Mouse (Mus musculus): ENCODE measurements around the gene Rpl22. TPM values are rescaled to one million over a fixed set of nuclear protein-coding genes. Genes with fewer than 3 reads are reported as not detected.
A peak's percentile ranks its signal among the peaks of the same experiment; 100 is the strongest.

Gene Rpl22
- polyA plus RNA-seq, 1 experiment: 29.3 TPM

DNA sequence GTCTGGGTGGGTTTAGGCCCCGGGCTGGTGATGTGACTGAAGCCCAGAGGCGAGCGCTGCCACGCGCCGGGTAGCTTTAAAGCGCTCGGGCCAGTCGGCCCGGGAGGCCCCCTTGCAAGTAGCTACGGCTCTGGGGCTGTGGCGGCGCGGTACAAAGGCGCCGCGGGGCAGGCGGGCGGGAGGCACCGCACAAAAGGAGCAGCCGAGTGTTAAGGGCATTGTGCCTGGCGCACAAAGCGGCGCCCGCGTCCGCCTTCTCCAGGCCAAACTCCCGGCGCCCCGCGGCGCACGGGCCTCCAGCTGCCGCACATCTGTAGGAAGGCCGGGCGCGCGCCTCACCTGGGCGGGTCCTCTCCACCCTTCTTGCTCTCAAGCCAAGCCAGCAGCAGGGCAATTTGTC, 35.2 kb upstream of the Rpl22 start:
- TF ChIP-seq POLR2A (IDR thresholded peaks at IDR 0.05; ENCODE audit: low read depth, low read length) (no peak), CTCF (IDR thresholded peaks at IDR 0.05; ENCODE audit: extremely low read depth, insufficient read depth, insufficient read length, insufficient replicate concordance) (no peak)
- Histone ChIP-seq H3K27me3 (ENCODE audit: control insufficient read depth, insufficient read depth, low read length) (peaks cover 21% of the 10 kb centered on the region), H3K36me3 (ENCODE audit: control insufficient read depth, insufficient read depth, low read length) (no peaks in the 10 kb centered on the region), H3K4me1 (ENCODE audit: control insufficient read depth, insufficient read depth, insufficient read length) (peaks cover 6% of the 10 kb centered on the region), H3K27ac (ENCODE audit: insufficient read depth, low read length) (no peak overlapping the region), H3K4me3 (ENCODE audit: extremely low read depth, insufficient read depth, insufficient read length) (no peak overlapping the region)
- DNase-seq (ENCODE audit: low read depth in 1 of 2, low spot score in 2 of 2): no peak
- WGBS: 3% methylated on average over 39 of the region's 39 CpGs

DNA sequence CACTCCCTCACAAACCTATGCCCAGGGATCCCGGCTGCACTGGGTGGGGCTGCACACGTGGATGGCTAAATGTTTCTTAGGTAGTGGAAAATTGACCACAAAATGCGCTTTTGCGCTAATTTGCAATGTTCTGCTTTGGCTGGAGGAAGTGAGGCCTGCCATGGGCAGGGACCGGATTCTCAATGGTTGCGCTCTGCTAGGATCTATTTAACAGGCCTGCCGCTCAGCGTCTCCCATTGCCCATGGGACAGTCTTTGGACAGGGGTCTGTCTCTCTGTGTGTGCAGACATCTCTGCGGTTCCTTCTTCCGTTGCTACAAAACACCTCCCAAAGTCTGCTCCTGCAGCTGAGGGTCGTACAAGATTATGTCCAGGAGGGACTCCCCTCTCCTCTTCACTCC, 34.6 kb upstream of the Rpl22 start:
- TF ChIP-seq POLR2A (IDR thresholded peaks at IDR 0.05; ENCODE audit: low read depth, low read length): no peak
- TF ChIP-seq CTCF (IDR thresholded peaks at IDR 0.05; ENCODE audit: extremely low read depth, insufficient read depth, insufficient read length, insufficient replicate concordance): no peak
- H3K4me1 ChIP-seq (ENCODE audit: control insufficient read depth, insufficient read depth, insufficient read length): peaks cover 6% of the 10 kb centered on the region
- peaks cover 21% of the 10 kb centered on the region for H3K27me3 ChIP-seq (ENCODE audit: control insufficient read depth, insufficient read depth, low read length)
- 15% methylated on average over 11 of the region's 11 CpGs for WGBS
- H3K27ac ChIP-seq (ENCODE audit: insufficient read depth, low read length): no peak overlapping the region
- no peaks in the 10 kb centered on the region for H3K36me3 ChIP-seq (ENCODE audit: control insufficient read depth, insufficient read depth, low read length)
- DNase-seq (ENCODE audit: low read depth in 1 of 2, low spot score in 2 of 2): no peak
- H3K4me3 ChIP-seq (ENCODE audit: extremely low read depth, insufficient read depth, insufficient read length): no peak overlapping the region

DNA sequence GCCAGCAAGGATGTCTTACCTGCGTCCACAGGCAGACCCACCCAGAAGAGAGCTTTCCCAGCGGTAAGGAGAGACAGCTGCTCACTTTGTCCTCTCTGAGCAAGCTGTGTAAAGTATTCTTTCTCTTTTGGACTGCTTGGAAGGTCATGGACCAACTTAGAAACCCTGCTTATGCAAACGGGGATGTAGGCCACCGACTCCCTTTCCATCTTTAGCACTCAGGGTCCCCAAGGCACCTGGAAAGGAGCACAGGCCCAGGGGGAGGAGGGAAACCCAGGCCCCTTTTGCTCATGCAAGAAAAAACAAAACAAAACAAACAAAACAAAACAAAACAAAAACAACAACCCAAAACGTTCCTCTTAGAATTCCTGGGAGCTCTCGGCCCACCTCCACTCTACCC, 34.0 kb upstream of the Rpl22 start, which contains the start of gene Hes3:
Gene Hes3, minus strand, starts transcription at position 101 of the 400 bp plus-strand sequence.
- Histone ChIP-seq H3K4me1 (ENCODE audit: control insufficient read depth, insufficient read depth, insufficient read length) (peaks cover 8% of the 10 kb centered on the region), H3K27ac (ENCODE audit: insufficient read depth, low read length) (no peak within 1 kb of the TSS), H3K27me3 (ENCODE audit: control insufficient read depth, insufficient read depth, low read length) (peaks cover 16% of the 10 kb centered on the region), H3K36me3 (ENCODE audit: control insufficient read depth, insufficient read depth, low read length) (no peaks in the 10 kb centered on the region), H3K4me3 (ENCODE audit: extremely low read depth, insufficient read depth, insufficient read length) (no peak within 1 kb of the TSS)
- no peak for TF ChIP-seq POLR2A (IDR thresholded peaks at IDR 0.05; ENCODE audit: low read depth, low read length)
- TF ChIP-seq CTCF (IDR thresholded peaks at IDR 0.05; ENCODE audit: extremely low read depth, insufficient read depth, insufficient read length, insufficient replicate concordance): no peak
- no peak for DNase-seq (ENCODE audit: low read depth in 1 of 2, low spot score in 2 of 2)
- 41% methylated on average over 6 of the region's 6 CpGs for WGBS

DNA sequence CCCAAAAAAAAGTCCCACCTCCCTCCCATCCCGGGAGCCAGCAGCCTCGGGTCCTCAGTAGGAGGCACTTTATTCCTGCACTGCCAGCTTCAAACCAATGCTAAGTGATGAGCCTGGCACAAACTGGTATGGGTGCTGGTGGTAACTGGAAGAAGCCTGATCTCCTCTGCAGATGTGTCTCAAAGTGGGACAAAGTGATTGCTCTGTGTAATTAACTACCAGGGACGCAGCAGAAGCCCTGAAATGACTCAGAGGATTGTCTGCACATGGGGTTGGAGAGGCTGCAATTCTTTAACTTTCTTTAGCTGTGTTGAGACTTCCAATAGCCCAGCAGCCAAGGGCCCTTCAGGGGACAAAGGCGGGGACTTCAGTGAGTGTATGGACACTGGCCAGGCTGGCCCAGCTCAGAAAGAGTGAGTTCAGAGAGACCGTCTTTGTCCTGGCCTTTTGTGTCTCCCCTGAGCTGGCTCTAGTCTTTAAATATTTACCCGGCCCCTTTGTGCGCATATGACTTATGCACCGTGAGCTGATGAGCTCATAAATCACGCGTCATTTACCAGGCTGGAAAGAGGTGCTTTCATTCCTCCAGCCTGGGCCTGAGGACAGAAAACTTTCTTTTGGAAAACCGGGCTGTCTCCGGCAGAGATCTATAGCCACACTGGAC, 33.3 kb upstream of the Rpl22 start:
- no peak overlapping the region for H3K4me3 ChIP-seq (ENCODE audit: extremely low read depth, insufficient read depth, insufficient read length)
- DNase-seq (ENCODE audit: low read depth in 1 of 2, low spot score in 2 of 2): no peak
- peaks cover 6% of the 10 kb centered on the region for H3K4me1 ChIP-seq (ENCODE audit: control insufficient read depth, insufficient read depth, insufficient read length)
- WGBS: 50% methylated on average over 12 of the region's 12 CpGs
- H3K27me3 ChIP-seq (ENCODE audit: control insufficient read depth, insufficient read depth, low read length): peaks cover 14% of the 10 kb centered on the region
- no peaks in the 10 kb centered on the region for H3K36me3 ChIP-seq (ENCODE audit: control insufficient read depth, insufficient read depth, low read length)
- H3K27ac ChIP-seq (ENCODE audit: insufficient read depth, low read length): no peak overlapping the region
- no peak for TF ChIP-seq CTCF (IDR thresholded peaks at IDR 0.05; ENCODE audit: extremely low read depth, insufficient read depth, insufficient read length, insufficient replicate concordance)
- no peak for TF ChIP-seq POLR2A (IDR thresholded peaks at IDR 0.05; ENCODE audit: low read depth, low read length)

DNA sequence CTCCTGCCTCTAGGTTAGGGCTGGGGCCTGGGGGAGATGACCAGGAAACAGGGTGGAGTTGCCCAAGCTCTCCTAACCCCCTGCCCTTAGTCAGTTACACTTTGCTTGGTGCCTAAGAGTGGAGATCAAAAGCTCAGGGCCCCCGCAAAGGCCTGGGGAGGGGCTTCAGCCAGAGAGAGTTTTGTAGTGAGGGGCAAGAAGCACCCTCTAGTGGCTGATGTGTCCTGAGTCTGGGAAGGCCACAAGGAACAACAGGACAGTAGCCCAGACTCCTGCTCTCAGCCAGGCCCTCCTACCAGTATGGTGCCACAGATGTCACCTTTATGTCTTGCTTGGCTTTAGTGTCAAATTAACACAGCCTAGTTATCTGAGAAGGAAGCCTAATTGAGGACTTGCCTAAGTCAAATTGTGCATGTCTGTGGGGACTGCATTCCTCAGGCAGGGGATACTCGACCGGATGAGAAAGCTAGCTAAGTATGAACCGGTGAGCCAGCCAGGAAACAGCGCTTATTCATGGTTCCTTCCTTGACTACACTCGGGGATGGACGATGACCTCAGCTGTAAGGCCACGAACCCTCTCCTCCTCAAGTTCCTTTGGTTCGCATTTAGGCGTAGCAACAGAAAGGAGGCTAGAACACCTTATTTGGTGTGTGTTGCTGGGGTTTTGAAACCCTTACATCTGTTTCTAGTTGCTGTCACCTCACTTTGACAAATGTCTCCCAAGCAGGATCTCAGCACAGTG, 31.2 kb upstream of the Rpl22 start:
- Histone ChIP-seq H3K27me3 (ENCODE audit: control insufficient read depth, insufficient read depth, low read length) (peaks cover 14% of the 10 kb centered on the region), H3K27ac (ENCODE audit: insufficient read depth, low read length) (no peak overlapping the region), H3K4me3 (ENCODE audit: extremely low read depth, insufficient read depth, insufficient read length) (no peak overlapping the region), H3K4me1 (ENCODE audit: control insufficient read depth, insufficient read depth, insufficient read length) (peaks cover 11% of the 10 kb centered on the region), H3K36me3 (ENCODE audit: control insufficient read depth, insufficient read depth, low read length) (no peaks in the 10 kb centered on the region)
- WGBS: 43% methylated on average over 10 of the region's 10 CpGs
- no peak for DNase-seq (ENCODE audit: low read depth in 1 of 2, low spot score in 2 of 2)
- TF ChIP-seq CTCF (IDR thresholded peaks at IDR 0.05; ENCODE audit: extremely low read depth, insufficient read depth, insufficient read length, insufficient replicate concordance): no peak
- no peak for TF ChIP-seq POLR2A (IDR thresholded peaks at IDR 0.05; ENCODE audit: low read depth, low read length)

DNA sequence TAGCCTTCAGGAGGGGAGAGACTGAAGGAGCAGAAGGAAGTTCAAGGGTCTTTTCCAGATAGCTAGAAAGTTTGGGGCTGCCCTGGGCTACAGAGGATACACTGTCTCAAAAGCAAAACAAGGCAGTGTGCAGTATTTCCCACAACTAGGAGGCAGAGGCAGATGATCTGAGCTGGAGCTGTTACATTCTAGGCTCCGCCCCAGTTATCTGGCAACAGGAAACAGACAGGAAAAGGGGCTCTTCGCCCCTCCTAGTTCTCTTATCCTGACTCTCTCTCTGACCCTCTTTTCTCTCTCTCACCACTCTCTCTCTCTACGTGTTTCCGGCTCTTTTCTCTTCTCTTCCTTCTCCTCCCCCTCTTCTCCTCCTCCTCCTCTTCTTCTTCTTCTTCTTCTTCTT, 29.6 kb upstream of the Rpl22 start:
- Histone ChIP-seq H3K27me3 (ENCODE audit: control insufficient read depth, insufficient read depth, low read length) (peaks cover 6% of the 10 kb centered on the region), H3K4me3 (ENCODE audit: extremely low read depth, insufficient read depth, insufficient read length) (no peak overlapping the region), H3K27ac (ENCODE audit: insufficient read depth, low read length) (no peak overlapping the region), H3K36me3 (ENCODE audit: control insufficient read depth, insufficient read depth, low read length) (no peaks in the 10 kb centered on the region), H3K4me1 (ENCODE audit: control insufficient read depth, insufficient read depth, insufficient read length) (peaks cover 10% of the 10 kb centered on the region)
- WGBS: 4% methylated on average over 4 of the region's 4 CpGs
- DNase-seq (ENCODE audit: low read depth in 1 of 2, low spot score in 2 of 2): no peak
- TF ChIP-seq POLR2A (IDR thresholded peaks at IDR 0.05; ENCODE audit: low read depth, low read length) (no peak), CTCF (IDR thresholded peaks at IDR 0.05; ENCODE audit: extremely low read depth, insufficient read depth, insufficient read length, insufficient replicate concordance) (no peak)

DNA sequence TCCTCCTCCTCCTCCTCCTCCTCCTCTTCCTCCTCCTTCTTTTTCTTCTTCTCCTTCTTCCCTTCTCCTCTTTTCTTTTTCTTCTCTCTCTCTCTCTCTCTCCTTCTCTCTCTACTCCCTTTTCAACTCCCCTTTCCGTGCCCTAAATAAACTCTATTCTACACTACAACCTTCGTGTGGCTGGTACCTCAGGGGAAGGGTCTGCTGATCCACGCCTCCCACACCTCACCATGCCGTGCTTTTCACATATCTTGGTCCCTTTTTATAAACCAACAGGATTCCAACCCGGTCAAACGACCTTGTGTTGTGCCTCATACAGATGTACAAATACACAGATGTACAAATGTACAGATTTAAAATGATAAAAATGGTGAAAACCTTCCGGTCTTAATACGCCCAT, 29.2 kb upstream of the Rpl22 start:
- Histone ChIP-seq H3K4me3 (ENCODE audit: extremely low read depth, insufficient read depth, insufficient read length) (peak overlapping the region; percentile 81), H3K27ac (ENCODE audit: insufficient read depth, low read length) (peak overlapping the region; percentile 86; the same call in 1 of the 2 replicates), H3K36me3 (ENCODE audit: control insufficient read depth, insufficient read depth, low read length) (peaks cover 1% of the 10 kb centered on the region; the same call in 1 of the 2 replicates), H3K4me1 (ENCODE audit: control insufficient read depth, insufficient read depth, insufficient read length) (peaks cover 10% of the 10 kb centered on the region), H3K27me3 (ENCODE audit: control insufficient read depth, insufficient read depth, low read length) (peaks cover 5% of the 10 kb centered on the region)
- DNase-seq (ENCODE audit: low read depth in 1 of 2, low spot score in 2 of 2): no peak
- TF ChIP-seq CTCF (IDR thresholded peaks at IDR 0.05; ENCODE audit: extremely low read depth, insufficient read depth, insufficient read length, insufficient replicate concordance): no peak
- no peak for TF ChIP-seq POLR2A (IDR thresholded peaks at IDR 0.05; ENCODE audit: low read depth, low read length)
- WGBS: 7% methylated on average over 8 of the region's 8 CpGs

All from spleen, adult 2 months (tissue).